Mouse (Mus musculus): Measurements from ENCODE around the gene Lama2.

- TF ChIP-seq MAX (IDR thresholded peaks at IDR 0.05; ENCODE audit: low read length): no peak
- no peak for TF ChIP-seq CTCF (IDR thresholded peaks at IDR 0.05 in 2 of 3, conservative IDR thresholded peaks at IDR 0.05 in 1 of 3; ENCODE audit: control insufficient read depth in 1 of 3, insufficient read depth in 1 of 3, low read depth in 2 of 3, low read length in 3 of 3, poor library complexity in 1 of 3, severe bottlenecking in 1 of 3)
- no peak for TF ChIP-seq TAL1 (IDR thresholded peaks at IDR 0.05; ENCODE audit: low read length)
- no peak for TF ChIP-seq CHD1 (IDR thresholded peaks at IDR 0.05; ENCODE audit: low read depth, low read length)
- no peak for TF ChIP-seq EP300 (IDR thresholded peaks at IDR 0.05; ENCODE audit: low read depth in 1 of 2, low read length in 2 of 2)
These were observed 396.8 kb downstream of the Lama2 start for GRCm38 (mm10) chr10:27222639-27223315.

Data from MEL (cell line).